Mouse (Mus musculus) midbrain, embryonic 12.5 days (tissue): ENCODE measurements around the gene Pqlc2. TPM values are rescaled to one million over a fixed set of nuclear protein-coding genes. Genes with fewer than 3 reads are reported as not detected.

Source experiments
- ATAC-seq: fragments of 200-750 bp; cut with Nextera tagmentation; 2 replicates; pipeline ENCODE4 v1.8.0; 2017; ENCODE audit warnings: low read depth, moderate TSS enrichment, moderate library complexity; ENCODE audit not compliant: low FRiP score
- H3K27ac ChIP-seq: fragments of 300-500 bp; sonication (generic); replicated peaks from 2 replicates; pipeline ENCODE4 v1.5.1; 2016; ENCODE audit warnings: mild to moderate bottlenecking
- H3K27me3 ChIP-seq: fragments of 300-500 bp; sonication (generic); 2 replicates; pipeline ENCODE4 v1.6.1; 2016; ENCODE audit warnings: mild to moderate bottlenecking
- H3K36me3 ChIP-seq: fragments of 300-500 bp; sonication (generic); 2 replicates; pipeline ENCODE4 v1.6.1; 2016
- H3K4me1 ChIP-seq: fragments of 300-500 bp; sonication (generic); 2 replicates; pipeline ENCODE4 v1.6.1; 2016
- H3K4me2 ChIP-seq: fragments of 300-500 bp; sonication (generic); replicated peaks from 2 replicates; pipeline ENCODE4 v1.6.1; 2016; ENCODE audit warnings: mild to moderate bottlenecking, moderate library complexity
- H3K4me3 ChIP-seq: fragments of 300-500 bp; sonication (generic); 2 replicates; pipeline ENCODE4 v1.5.1; 2016; ENCODE audit warnings: mild to moderate bottlenecking
- H3K9ac ChIP-seq: fragments of 300-500 bp; sonication (generic); replicated peaks from 2 replicates; pipeline ENCODE4 v1.6.1; 2016; ENCODE audit warnings: mild to moderate bottlenecking, moderate library complexity
- H3K9me3 ChIP-seq: fragments of 300-500 bp; sonication (generic); 2 replicates; pipeline ENCODE4 v1.6.1; 2016; ENCODE audit warnings: mild to moderate bottlenecking
- WGBS: fragments of 180-500 bp; shearing (Covaris S2); methylation state at CpG from one replicate; pipeline ENCODE4 v1.1.7; 2016; 5-methylcytosine and 5-hydroxymethylcytosine counted together
- polyA plus RNA-seq: library from polyadenylated mRNA; unstranded; fragments of >200 nt; fragmentation: Nextera tagmentation; extraction: Ambion mirVana; gene quantifications from 2 replicates; pipeline ENCODE4 v1.2.1, GENCODE M21; 2016

The Pqlc2 gene
- polyA plus RNA-seq: 13.5 and 14.1 TPM in 2 replicates

DNA sequence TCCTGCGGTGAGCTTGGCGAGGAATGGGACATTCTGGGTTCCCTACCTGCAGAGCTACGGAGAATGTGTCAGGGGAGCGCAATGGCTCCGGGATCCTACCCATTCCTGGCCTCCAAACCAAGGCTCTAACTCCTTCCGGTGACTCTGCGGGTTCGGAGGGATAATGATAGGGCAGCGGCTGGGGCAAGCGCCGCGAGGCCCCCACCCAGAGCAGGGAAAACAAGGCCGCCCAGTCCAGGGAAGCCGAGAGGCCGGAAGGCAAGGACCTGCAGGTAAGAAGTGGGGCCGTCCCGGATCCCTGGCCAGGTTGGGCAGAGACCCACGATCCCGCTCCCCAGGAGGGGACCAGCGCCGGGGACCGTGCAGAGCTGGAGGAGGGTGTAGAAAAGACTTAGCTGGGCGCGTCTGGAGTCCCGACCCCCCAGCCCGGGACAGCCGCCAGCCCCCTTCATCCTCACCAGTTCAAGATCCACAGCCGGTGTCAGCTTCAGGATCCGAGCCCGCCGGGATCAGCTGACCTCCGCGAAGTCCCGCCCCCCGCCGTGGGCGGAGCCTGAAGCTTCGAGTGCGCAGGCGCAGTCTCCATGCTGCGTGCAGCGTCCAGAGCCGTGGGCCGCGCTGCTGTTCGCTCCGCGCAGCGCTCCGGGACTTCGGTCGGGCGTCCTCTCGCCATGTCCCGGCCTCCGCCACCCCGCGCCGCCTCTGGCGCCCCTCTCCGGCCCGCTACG, at the start of gene Pqlc2, which contains the start of gene Akr7a5:
TSS of gene Pqlc2 (minus strand) at position 538 of the 728 bp plus-strand sequence.
TSS of gene Akr7a5 (plus strand) at position 574 of the 728 bp plus-strand sequence.
- Histone ChIP-seq H3K9ac (peak within 1 kb of the TSS; percentile 88), H3K36me3 (peaks cover 14% of the 10 kb centered on the region), H3K27me3 (peaks cover 18% of the 10 kb centered on the region; the same call in 1 of the 2 replicates), H3K4me1 (peaks cover 18% of the 10 kb centered on the region), H3K4me3 (peak within 1 kb of the TSS; percentile 88), H3K27ac (peak within 1 kb of the TSS; percentile 50; the same call in 1 of the 2 replicates), H3K4me2 (peak within 1 kb of the TSS; percentile 92), H3K9me3 (no peaks in the 10 kb centered on the region)
- under 1% methylated on average over 47 of the region's 63 CpGs for whole genome bisulfite sequencing
- peak; percentile 91 for ATAC-seq

DNA sequence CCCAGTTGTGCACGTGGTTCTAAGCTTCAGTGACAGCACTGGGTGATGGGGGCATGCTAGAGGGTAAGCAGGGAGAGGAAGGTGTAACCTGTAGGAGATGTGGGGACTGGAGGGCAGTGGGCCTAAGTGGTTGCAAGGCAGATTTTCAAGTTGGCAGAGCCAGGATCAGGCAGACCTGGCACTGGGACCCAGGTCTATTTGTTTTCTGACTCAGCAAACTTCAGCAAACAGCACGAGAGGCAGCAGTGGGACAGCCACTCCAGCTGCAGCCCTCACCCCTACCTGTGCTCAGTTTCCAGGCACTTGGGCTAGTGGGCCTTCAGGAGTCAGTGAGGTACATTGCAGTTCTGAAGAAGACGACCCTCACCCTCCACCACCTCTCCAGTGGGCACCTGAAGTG, 46.7 kb upstream of the Pqlc2 start:
- no peak for ATAC-seq
- 94% methylated on average over 3 of the region's 3 CpGs for WGBS
- H3K4me2 ChIP-seq: no peak overlapping the region

GRCm38 (mm10) chr4:139352832-139353231, 42.3 kb upstream of the Pqlc2 start:
- H3K27ac ChIP-seq: peak overlapping the region; percentile 96
- H3K9me3 ChIP-seq: no peaks in the 10 kb centered on the region
- H3K27me3 ChIP-seq: no peaks in the 10 kb centered on the region
- peaks cover 55% of the 10 kb centered on the region for H3K36me3 ChIP-seq
- ATAC-seq: peak; percentile 50; the same call in 1 of the 2 replicates
- H3K4me3 ChIP-seq: peak overlapping the region; percentile 83
- H3K9ac ChIP-seq: peak overlapping the region; percentile 86
- peak overlapping the region; percentile 83 for H3K4me2 ChIP-seq
- WGBS: 4% methylated on average over 7 of the region's 7 CpGs
- peaks cover 19% of the 10 kb centered on the region for H3K4me1 ChIP-seq

More for the DNA sequence above, 46.7 kb upstream of the Pqlc2 start:
- no peak overlapping the region for H3K4me3 ChIP-seq
- no peak overlapping the region for H3K27ac ChIP-seq
- peaks cover 74% of the 10 kb centered on the region for H3K36me3 ChIP-seq
- no peaks in the 10 kb centered on the region for H3K9me3 ChIP-seq
- H3K9ac ChIP-seq: no peak overlapping the region
- no peaks in the 10 kb centered on the region for H3K27me3 ChIP-seq
- H3K4me1 ChIP-seq: peaks cover 5% of the 10 kb centered on the region

DNA sequence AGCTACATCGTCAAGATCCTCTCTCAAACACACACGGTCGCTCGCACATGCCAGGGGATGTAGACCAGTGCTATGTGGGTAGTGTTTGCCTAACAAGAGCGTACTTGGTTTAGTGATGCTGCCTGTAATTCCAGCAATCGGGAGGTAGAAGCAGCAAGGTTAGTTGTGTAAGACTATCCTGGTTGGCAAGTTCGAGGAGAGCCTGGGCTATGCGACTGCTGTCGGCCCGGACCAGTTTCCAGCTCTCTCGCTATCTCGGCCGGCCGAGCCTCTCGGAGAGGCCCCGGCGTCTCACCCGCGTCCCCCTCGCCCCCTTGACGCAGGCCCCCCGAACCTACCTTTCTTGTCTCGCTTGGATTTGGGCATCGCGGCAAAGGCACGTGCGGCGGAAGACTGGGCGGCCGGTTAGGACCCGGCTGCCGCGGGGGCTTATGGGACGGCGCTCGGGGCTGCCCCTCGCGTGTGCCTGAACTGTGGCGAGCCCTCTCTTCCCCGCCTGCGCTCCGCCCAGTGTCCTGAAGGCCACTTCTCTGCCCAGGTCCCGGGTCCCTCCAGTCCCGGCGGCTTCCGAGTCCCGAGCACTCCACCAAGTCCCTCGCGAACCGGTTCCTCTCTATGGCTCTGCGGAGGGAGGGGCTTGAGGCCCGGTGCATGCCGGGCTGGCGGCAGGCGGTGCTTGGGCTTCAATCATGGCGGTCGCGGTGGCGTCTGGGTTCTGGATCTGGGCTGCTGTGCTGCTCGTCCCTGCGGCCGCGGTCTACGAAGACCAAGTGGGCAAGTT, 41.6 kb upstream of the Pqlc2 start, which contains the start of the genes Mrto4, Emc1 and Ubr4:
TSS of gene Mrto4 (minus strand) at position 646 of the 781 bp plus-strand sequence.
TSS of gene Emc1 (plus strand) at position 657 of the 781 bp plus-strand sequence.
TSS of gene Ubr4 (plus strand) at position 679 of the 781 bp plus-strand sequence.
- peak within 1 kb of the TSS; percentile 83 for H3K4me2 ChIP-seq
- H3K9me3 ChIP-seq: no peaks in the 10 kb centered on the region
- peak within 1 kb of the TSS; percentile 83 for H3K4me3 ChIP-seq
- ATAC-seq: peak; percentile 96
- under 1% methylated on average over 64 of the region's 64 CpGs for WGBS
- H3K27me3 ChIP-seq: no peaks in the 10 kb centered on the region
- peak within 1 kb of the TSS; percentile 86 for H3K9ac ChIP-seq
- H3K27ac ChIP-seq: peak within 1 kb of the TSS; percentile 96
- H3K36me3 ChIP-seq: peaks cover 55% of the 10 kb centered on the region
- peaks cover 19% of the 10 kb centered on the region for H3K4me1 ChIP-seq

GRCm38 (mm10) chr4:139345416-139346019, 35.0 kb upstream of the Pqlc2 start:
- no peak overlapping the region for H3K27ac ChIP-seq
- no peaks in the 10 kb centered on the region for H3K27me3 ChIP-seq
- H3K4me2 ChIP-seq: no peak overlapping the region
- peaks cover 2% of the 10 kb centered on the region; the same call in 1 of the 2 replicates for H3K4me1 ChIP-seq
- WGBS: 61% methylated on average over 23 of the region's 23 CpGs
- H3K36me3 ChIP-seq: peaks cover 58% of the 10 kb centered on the region
- H3K9ac ChIP-seq: no peak overlapping the region
- no peak overlapping the region for H3K4me3 ChIP-seq
- no peak for ATAC-seq
- H3K9me3 ChIP-seq: no peaks in the 10 kb centered on the region

GRCm38 (mm10) chr4:139343718-139344117, 33.2 kb upstream of the Pqlc2 start:
- Histone ChIP-seq H3K9ac (no peak overlapping the region), H3K9me3 (no peaks in the 10 kb centered on the region), H3K4me2 (no peak overlapping the region), H3K4me3 (no peak overlapping the region), H3K27ac (no peak overlapping the region), H3K27me3 (no peaks in the 10 kb centered on the region), H3K4me1 (no peaks in the 10 kb centered on the region), H3K36me3 (peaks cover 45% of the 10 kb centered on the region)
- no peak for ATAC-seq
- WGBS: 81% methylated on average over 5 of the region's 5 CpGs

GRCm38 (mm10) chr4:139341556-139342233, 31.2 kb upstream of the Pqlc2 start:
- Histone ChIP-seq H3K27me3 (peaks cover 16% of the 10 kb centered on the region), H3K4me2 (no peak overlapping the region)
- WGBS: 82% methylated on average over 7 of the region's 7 CpGs

DNA sequence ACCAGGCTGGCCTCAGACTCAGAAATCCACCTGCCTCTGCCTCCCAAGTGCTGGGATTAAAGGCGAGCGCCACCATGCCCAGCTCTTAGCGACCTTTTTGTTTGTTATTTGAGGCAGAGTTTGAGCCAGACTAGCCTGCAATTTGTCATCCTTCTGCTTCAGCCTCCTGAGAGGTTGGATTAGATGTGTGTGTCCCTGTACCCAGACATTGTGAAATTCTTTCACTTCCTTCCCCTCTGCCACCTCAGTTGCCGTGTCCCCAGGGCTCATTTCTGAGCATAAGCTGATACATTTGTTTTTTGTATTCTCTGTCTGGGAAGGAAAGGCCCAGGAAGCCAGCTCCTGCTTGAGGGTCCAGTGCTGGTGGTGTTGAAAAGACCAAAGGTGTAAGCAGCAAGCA, 30.3 kb upstream of the Pqlc2 start:
- Histone ChIP-seq H3K4me1 (0 out of 2 replicates have a peak, but pooled peaks cover 3% of the 10 kb centered on the region), H3K9ac (no peak overlapping the region), H3K4me2 (no peak overlapping the region), H3K4me3 (no peak overlapping the region), H3K27me3 (peaks cover 17% of the 10 kb centered on the region), H3K27ac (no peak overlapping the region), H3K36me3 (peaks cover 16% of the 10 kb centered on the region), H3K9me3 (no peaks in the 10 kb centered on the region)
- no peak for ATAC-seq
- 87% methylated on average over 4 of the region's 4 CpGs for WGBS

More at GRCm38 (mm10) chr4:139341556-139342233, 31.2 kb upstream of the Pqlc2 start:
- Histone ChIP-seq H3K36me3 (peaks cover 25% of the 10 kb centered on the region), H3K9me3 (no peaks in the 10 kb centered on the region), H3K9ac (no peak overlapping the region), H3K4me3 (no peak overlapping the region), H3K4me1 (0 out of 2 replicates have a peak, but pooled peaks cover 3% of the 10 kb centered on the region), H3K27ac (no peak overlapping the region)
- ATAC-seq: no peak

- Histone ChIP-seq H3K27me3 (peaks cover 21% of the 10 kb centered on the region), H3K4me1 (0 out of 2 replicates have a peak, but pooled peaks cover 3% of the 10 kb centered on the region), H3K4me3 (no peak overlapping the region), H3K4me2 (no peak overlapping the region), H3K9me3 (no peaks in the 10 kb centered on the region), H3K36me3 (no peaks in the 10 kb centered on the region), H3K9ac (no peak overlapping the region), H3K27ac (no peak overlapping the region)
- no peak for ATAC-seq
- WGBS: 63% methylated on average over 33 of the region's 33 CpGs
These were observed 27.6 kb upstream of the Pqlc2 start for GRCm38 (mm10) chr4:139338145-139338544.

- ATAC-seq: no peak
- Histone ChIP-seq H3K27ac (no peak overlapping the region), H3K9ac (no peak overlapping the region)
These were observed 26.4 kb upstream of the Pqlc2 start for GRCm38 (mm10) chr4:139336822-139337483.

More at GRCm38 (mm10) chr4:139336822-139337483, 26.4 kb upstream of the Pqlc2 start:
- no peaks in the 10 kb centered on the region for H3K36me3 ChIP-seq
- peak overlapping the region; percentile 28 for H3K4me2 ChIP-seq
- H3K27me3 ChIP-seq: peaks cover 30% of the 10 kb centered on the region
- H3K9me3 ChIP-seq: no peaks in the 10 kb centered on the region
- no peak overlapping the region for H3K4me3 ChIP-seq
- 38% methylated on average over 24 of the region's 24 CpGs for WGBS
- 0 out of 2 replicates have a peak, but pooled peaks cover 3% of the 10 kb centered on the region for H3K4me1 ChIP-seq
